Mouse (Mus musculus) inflammation-experienced regulatory T-cells (primary cell): ENCODE results near the gene Ergic3. TPM values are rescaled to one million over a fixed set of nuclear protein-coding genes. Genes with fewer than 3 reads are reported as not detected.

Source experiments
- polyA plus RNA-seq, 2 experiments: library from polyadenylated mRNA; unstranded; fragments of 100-300 nt; shearing (Covaris generic); gene quantifications; one replicate each; pipeline ENCODE4 v1.2.1; 2017

Ergic3 gene
- polyA plus RNA-seq, result 100 to 1,000 TPM; 145 to 152 TPM

DNA sequence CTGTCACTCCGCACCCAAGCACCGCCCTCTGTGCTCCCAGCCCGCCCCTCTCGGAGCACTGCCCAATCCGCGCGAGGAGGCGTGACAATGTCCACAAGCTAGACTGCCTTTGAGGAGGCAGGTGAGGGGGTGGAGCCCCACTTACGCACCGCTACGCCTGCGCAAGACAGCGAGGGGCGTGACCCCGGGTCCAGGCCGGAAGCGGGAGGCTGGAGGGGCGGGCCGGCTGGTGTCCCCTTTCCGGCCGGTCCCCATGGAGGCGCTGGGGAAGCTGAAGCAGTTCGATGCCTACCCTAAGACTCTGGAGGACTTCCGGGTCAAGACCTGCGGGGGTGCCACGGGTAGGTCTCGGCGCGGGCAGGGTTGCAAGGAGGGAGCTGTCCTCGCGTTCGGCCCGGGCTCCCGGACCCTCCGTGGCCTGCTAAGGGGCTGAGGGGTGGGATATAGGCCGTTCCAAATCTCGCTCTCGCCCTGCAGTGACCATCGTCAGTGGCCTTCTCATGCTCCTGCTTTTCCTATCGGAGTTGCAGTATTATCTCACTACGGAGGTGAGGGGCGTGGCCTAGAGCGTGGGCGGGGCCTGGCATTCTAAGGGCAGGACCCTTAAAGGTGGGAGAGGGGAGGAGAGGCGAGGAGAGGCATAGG lies at the start of gene Ergic3, which contains the start of gene 6430550D23Rik:
Gene Ergic3, plus strand, starts transcription at position 158 of the 645 bp plus-strand sequence.
Gene 6430550D23Rik, minus strand, starts transcription at position 90 of the 645 bp plus-strand sequence.

DNA sequence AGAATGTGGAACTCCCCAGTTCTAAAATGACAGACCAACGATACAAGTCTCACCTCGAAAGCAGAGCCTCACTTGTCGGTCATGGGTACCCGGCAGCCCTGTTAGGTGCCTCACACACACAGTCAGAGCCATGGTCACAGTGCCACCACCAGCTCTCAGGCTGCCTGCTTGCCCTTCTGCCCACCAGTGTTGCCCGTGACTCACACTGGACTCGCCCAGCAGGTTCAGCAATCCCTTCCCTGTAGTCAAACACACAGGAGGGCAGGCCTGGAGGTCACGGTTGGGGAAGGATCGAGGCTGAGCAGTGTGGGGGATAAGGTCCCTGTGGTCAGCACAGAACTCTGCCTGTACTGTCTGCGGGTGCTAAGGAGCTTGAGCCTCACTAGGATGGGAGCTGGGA lies 45.0 kb downstream of the Ergic3 start, which contains the start of gene Fer1l4:
Gene Fer1l4, minus strand, starts transcription at position 132 of the 400 bp plus-strand sequence.

DNA sequence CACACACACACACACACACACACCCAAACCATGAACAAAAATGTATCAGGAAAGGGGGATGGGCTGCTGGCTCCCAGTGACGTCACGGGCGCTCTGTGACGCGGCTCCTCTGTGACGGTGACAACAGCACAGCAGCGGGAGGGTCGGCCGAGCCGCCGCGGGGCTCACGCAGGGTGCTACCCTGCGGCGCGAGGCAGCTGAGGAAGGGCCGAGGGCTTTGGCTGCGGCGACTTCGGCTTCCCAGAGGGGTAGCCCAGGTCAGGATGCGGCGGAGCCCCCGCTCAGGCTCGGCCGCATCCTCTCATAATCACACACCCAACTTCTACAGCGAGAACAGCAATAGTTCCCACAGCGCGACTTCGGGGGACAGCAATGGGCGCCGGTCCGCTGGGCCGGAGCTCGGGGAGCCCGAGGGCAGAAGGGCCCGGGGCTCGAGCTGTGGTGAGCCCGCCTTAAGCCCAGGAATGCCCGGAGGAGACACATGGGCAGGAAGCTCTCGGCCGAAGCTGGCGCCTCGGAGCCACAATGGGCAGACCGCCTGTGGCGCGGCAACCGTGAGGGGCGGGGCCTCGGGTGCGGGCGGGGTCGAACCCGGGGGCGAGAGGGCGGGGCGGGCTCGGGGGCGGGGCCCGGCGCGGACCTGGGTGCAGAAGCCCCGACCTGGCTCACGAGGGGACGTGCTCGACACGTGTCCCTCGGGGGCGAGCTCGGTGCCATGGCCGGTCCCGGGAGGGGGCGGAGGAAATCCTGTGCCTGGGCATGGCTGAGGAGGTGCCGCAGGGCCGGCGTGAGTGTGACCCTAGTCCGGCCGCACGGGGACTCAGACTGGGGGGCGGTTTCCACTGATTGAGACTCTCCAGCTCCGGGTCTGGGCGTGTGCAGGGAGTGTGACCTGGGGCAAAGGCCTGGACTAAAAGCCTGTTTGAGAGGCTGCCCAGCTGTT lies 57.5 kb downstream of the Ergic3 start, which contains the start of gene Spag4:
Gene Spag4, plus strand, starts transcription at position 77 of the 943 bp plus-strand sequence.

Other genes starting within 250 kb of the Ergic3 start
- gene Mmp24, start 232.7 kb upstream of the Ergic3 start, polyA plus RNA-seq, result under 1 TPM; 0.31 to 0.62 TPM
- 10 to 100 TPM; 53.4 to 57.3 TPM for gene BC029722, start 188.6 kb upstream of the Ergic3 start, polyA plus RNA-seq
- 100 to 1,000 TPM; 181 to 215 TPM for gene Eif6, start 181.1 kb upstream of the Ergic3 start, polyA plus RNA-seq
- gene Fam83c, start 173.2 kb upstream of the Ergic3 start, polyA plus RNA-seq, result under 1 TPM in 1 of 2 experiments, not detected in 1; 0.04 TPM
- 10 to 100 TPM; 38.5 to 64.3 TPM for gene Uqcc1, start 77.7 kb upstream of the Ergic3 start, polyA plus RNA-seq
- gene Gm15557, start 67.3 kb upstream of the Ergic3 start, polyA plus RNA-seq, result under 1 TPM in 1 of 2 experiments, not detected in 1; 0.94 TPM
- gene Gdf5, start 62.7 kb upstream of the Ergic3 start, polyA plus RNA-seq, result under 1 TPM; 0.32 to 0.46 TPM
- gene Cep250, start 51.6 kb upstream of the Ergic3 start, polyA plus RNA-seq, result 10 to 100 TPM; 35.7 to 42.2 TPM
- 1 to 10 TPM in 1 of 2 experiments, under 1 TPM in 1; 0.62 to 1.6 TPM for gene 6430550D23Rik, start 68 bp upstream of the Ergic3 start, polyA plus RNA-seq
- 1 to 10 TPM in 1 of 2 experiments, not detected in 1; 1.2 TPM for gene Fer1l4, start 44.9 kb downstream of the Ergic3 start, polyA plus RNA-seq
- under 1 TPM in 1 of 2 experiments, not detected in 1; 0.70 TPM for gene Spag4, start 57.1 kb downstream of the Ergic3 start, polyA plus RNA-seq
- gene Cpne1, start 103.9 kb downstream of the Ergic3 start, polyA plus RNA-seq, result 10 to 100 TPM; 73.9 to 85.8 TPM
- 10 to 100 TPM; 32.2 to 41.8 TPM for gene Rbm12, start 103.9 kb downstream of the Ergic3 start, polyA plus RNA-seq
- 10 to 100 TPM; 20.5 to 23.2 TPM for gene Gm28036, start 119.0 kb downstream of the Ergic3 start, polyA plus RNA-seq
- 100 to 1,000 TPM; 148 to 150 TPM for gene Romo1, start 136.0 kb downstream of the Ergic3 start, polyA plus RNA-seq
- 10 to 100 TPM; 38.1 to 57.6 TPM for gene Nfs1, start 136.1 kb downstream of the Ergic3 start, polyA plus RNA-seq
- gene Rbm39, start 172.2 kb downstream of the Ergic3 start, polyA plus RNA-seq, result 1,000 to 10,000 TPM in 1 of 2 experiments, 100 to 1,000 TPM in 1; 900 to 1,062 TPM
- gene Phf20, start 188.4 kb downstream of the Ergic3 start, polyA plus RNA-seq, result 10 to 100 TPM; 55.6 to 60.7 TPM